Mouse (Mus musculus) liver, postnatal 0 days (tissue): ENCODE measurements at regions not wholly inside any gene's neighbourhood (a gene's known extent, or its start where the extent isn't known, plus 50 kb on each side); places are given as distances from the start of the nearest gene placed in this dataset.

Experiments
- CTCF ChIP-seq: sonication (generic); IDR thresholded peaks from 2 replicates; pipeline ENCODE4 v1.5.1; 2016; ENCODE audit warnings: antibody characterized with exemption, low read depth
- EP300 ChIP-seq: IDR thresholded peaks from 2 replicates; pipeline ENCODE4 v1.6.1; 2016; ENCODE audit warnings: antibody characterized with exemption, low read depth, mild to moderate bottlenecking

DNA sequence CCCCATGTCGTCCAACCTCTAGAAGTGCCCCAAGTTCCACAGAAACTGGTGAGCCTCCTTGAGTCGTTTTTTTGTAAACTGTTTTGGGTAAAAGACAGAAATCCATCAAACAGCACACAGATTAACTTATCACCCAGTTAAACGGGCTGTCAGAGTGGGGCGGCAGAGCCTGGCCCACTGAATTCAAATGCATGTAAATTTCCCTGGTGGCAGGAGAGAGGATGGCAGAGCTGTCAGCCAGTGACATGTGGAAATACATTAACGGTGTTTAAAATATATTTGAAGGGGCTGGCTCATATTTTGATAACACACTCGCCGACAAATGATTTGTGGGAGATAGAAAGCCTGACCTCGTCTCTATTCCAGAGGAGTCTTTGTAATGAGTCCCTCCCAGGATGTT lies 252.5 kb upstream of the Mki67 start:
- TF ChIP-seq CTCF (no peak), EP300 (no peak)
